Mouse (Mus musculus) CD4-positive, CD25-positive, alpha-beta regulatory T cell, adult 4 months (primary cell): ENCODE data around the gene Cyp2d11. TPM values are rescaled to one million over a fixed set of nuclear protein-coding genes. Genes with fewer than 3 reads are reported as not detected.

Experiments
- ATAC-seq: one replicate; pipeline ENCODE4 v1.8.0; 2017
- polyA plus RNA-seq, 2 experiments: library from polyadenylated mRNA; unstranded; fragments of 100-300 nt; shearing (Covaris generic); gene quantifications; one replicate each; pipeline ENCODE4 v1.2.1; 2017

Gene Cyp2d11
- polyA plus RNA-seq, 2 experiments from 2014 or later: not detected

GRCm38 (mm10) chr15:82350349-82350748 lies 43.5 kb downstream of the Cyp2d11 start:
- ATAC-seq: no peak

- ATAC-seq: no peak
Measured at GRCm38 (mm10) chr15:82348999-82349341, 44.9 kb downstream of the Cyp2d11 start.

GRCm38 (mm10) chr15:82348258-82348998 lies 45.4 kb downstream of the Cyp2d11 start:
- no peak for ATAC-seq

GRCm38 (mm10) chr15:82347852-82348251 lies 46.0 kb downstream of the Cyp2d11 start:
- no peak for ATAC-seq

- no peak for ATAC-seq
Measured at GRCm38 (mm10) chr15:82347303-82347676, 46.5 kb downstream of the Cyp2d11 start.

GRCm38 (mm10) chr15:82346580-82347302 lies 47.1 kb downstream of the Cyp2d11 start:
- no peak for ATAC-seq

GRCm38 (mm10) chr15:82345820-82346470 lies 47.9 kb downstream of the Cyp2d11 start:
- ATAC-seq: peak; percentile 91

GRCm38 (mm10) chr15:82344971-82345370 lies 48.9 kb downstream of the Cyp2d11 start:
- ATAC-seq: no peak

- no peak for ATAC-seq
Measured at GRCm38 (mm10) chr15:82343368-82344287, 50.2 kb downstream of the Cyp2d11 start.

- ATAC-seq: no peak
Measured at GRCm38 (mm10) chr15:82342543-82342935, 51.3 kb downstream of the Cyp2d11 start.

- ATAC-seq: no peak
Measured at GRCm38 (mm10) chr15:82341675-82342542, 51.9 kb downstream of the Cyp2d11 start.

- ATAC-seq: no peak
Measured at GRCm38 (mm10) chr15:82341036-82341501, 52.8 kb downstream of the Cyp2d11 start.

GRCm38 (mm10) chr15:82340414-82341035 lies 53.3 kb downstream of the Cyp2d11 start:
- no peak for ATAC-seq

GRCm38 (mm10) chr15:82339634-82340254 lies 54.1 kb downstream of the Cyp2d11 start:
- ATAC-seq: no peak

Other genes starting within 250 kb of the Cyp2d11 start
- 10 to 100 TPM; 32.2 to 56.0 TPM for gene Srebf2, start 246.8 kb downstream of the Cyp2d11 start, polyA plus RNA-seq
- not detected for gene Shisa8, start 181.2 kb downstream of the Cyp2d11 start, polyA plus RNA-seq
- gene Tnfrsf13c, start 169.7 kb downstream of the Cyp2d11 start, polyA plus RNA-seq: 10 to 100 TPM in 1 of 2 experiments, 1 to 10 TPM in 1; 2.2 to 10.5 TPM
- gene Cenpm, start 149.3 kb downstream of the Cyp2d11 start, polyA plus RNA-seq: 10 to 100 TPM in 1 of 2 experiments, 1 to 10 TPM in 1; 6.7 to 18.5 TPM
- gene 1500009C09Rik, start 141.6 kb downstream of the Cyp2d11 start, polyA plus RNA-seq: not detected
- not detected for gene Sept3, start 119.1 kb downstream of the Cyp2d11 start, polyA plus RNA-seq
- gene Wbp2nl, start 95.1 kb downstream of the Cyp2d11 start, polyA plus RNA-seq: not detected
- 10 to 100 TPM; 58.4 to 70.3 TPM for gene Naga, start 55.1 kb downstream of the Cyp2d11 start, polyA plus RNA-seq
- gene Pheta2, start 55.1 kb downstream of the Cyp2d11 start, polyA plus RNA-seq: 1 to 10 TPM; 3.4 to 5.0 TPM
- 10 to 100 TPM; 76.9 to 95.0 TPM for gene Smdt1, start 55.1 kb downstream of the Cyp2d11 start, polyA plus RNA-seq
- 100 to 1,000 TPM; 433 to 535 TPM for gene Ndufa6, start 39.7 kb downstream of the Cyp2d11 start, polyA plus RNA-seq
- gene Cyp2d22, start 13.8 kb downstream of the Cyp2d11 start, polyA plus RNA-seq: 10 to 100 TPM; 10.7 to 12.5 TPM
- not detected for gene Cyp2d10, start 13.2 kb upstream of the Cyp2d11 start, polyA plus RNA-seq
- gene Cyp2d9, start 39.4 kb upstream of the Cyp2d11 start, polyA plus RNA-seq: not detected
- not detected for gene Cyp2d12, start 161.1 kb upstream of the Cyp2d11 start, polyA plus RNA-seq
- gene Cyp2d34, start 226.9 kb upstream of the Cyp2d11 start, polyA plus RNA-seq: not detected